Mouse (Mus musculus): Measurements from ENCODE around the gene Ap1g2. TPM values are rescaled to one million over a fixed set of nuclear protein-coding genes. Genes with fewer than 3 reads are reported as not detected.

Ap1g2 gene
- polyA plus RNA-seq, 1 experiment from 2014 or later = 28.7 TPM

DNA sequence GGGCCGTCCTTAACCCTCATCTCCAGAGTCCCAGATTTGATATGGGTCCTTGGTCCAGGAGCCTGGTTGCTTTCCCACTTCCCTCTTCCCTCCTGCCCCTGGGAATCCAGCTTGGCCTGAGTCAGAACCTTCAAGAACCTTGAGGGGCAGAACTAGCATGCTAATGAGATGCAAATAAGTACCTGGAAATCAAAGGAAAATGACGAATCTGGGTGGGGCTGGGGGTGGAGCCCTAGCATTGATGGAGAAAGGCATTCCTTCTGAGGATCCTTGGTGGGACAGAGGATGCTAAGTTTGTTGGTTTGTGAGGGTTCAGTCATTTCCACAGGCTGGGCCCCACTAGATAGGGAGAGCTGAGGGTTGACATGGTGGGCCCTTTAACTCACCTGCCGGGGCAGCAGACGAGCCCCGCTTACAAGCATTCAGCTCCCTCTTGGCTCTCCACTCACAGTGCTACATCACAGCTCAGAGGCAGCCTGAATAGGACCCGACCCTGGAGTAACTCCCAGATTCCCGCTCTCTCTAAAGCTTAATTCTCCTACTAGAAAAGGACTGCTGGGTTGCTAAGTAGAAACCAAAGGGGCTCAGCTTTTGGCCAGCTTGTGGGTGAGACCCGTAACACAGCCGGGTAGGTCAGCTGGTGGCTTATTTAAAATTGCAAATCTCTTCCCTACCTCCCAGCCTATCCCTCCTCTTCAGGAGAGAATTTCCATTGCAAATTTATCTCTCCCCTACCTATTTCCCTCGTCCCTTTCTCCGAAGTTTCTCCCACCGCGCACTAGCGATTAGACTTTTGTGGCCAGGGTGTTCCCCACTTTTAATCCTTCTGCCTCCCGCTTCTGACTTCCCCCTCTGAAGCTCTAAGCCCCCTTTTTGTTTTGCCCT, 28.7 kb downstream of the Ap1g2 start:
- peaks cover 10% of the 10 kb centered on the region; the same call in 1 of the 2 replicates for H3K4me1 ChIP-seq (ENCODE audit: control insufficient read depth, insufficient read depth, low read length)
- ATAC-seq (ENCODE audit: insufficient number of reproducible peaks, insufficient read depth, low FRiP score, low read depth) = no peak
- H3K27me3 ChIP-seq (ENCODE audit: control insufficient read depth, insufficient read depth, low read length) = no peaks in the 10 kb centered on the region
- H3K27ac ChIP-seq (ENCODE audit: low read length) = no peak overlapping the region
- H3K9ac ChIP-seq (replicated peaks; ENCODE audit: low read depth, low read length) = no peak overlapping the region
- no peaks in the 10 kb centered on the region for H3K9me3 ChIP-seq (ENCODE audit: control insufficient read depth, low read depth, low read length)
- no peak overlapping the region for H3K4me2 ChIP-seq (replicated peaks; ENCODE audit: low read depth, low read length)
- no peak overlapping the region for H3K4me3 ChIP-seq (ENCODE audit: low read depth, low read length)
- no peaks in the 10 kb centered on the region; the same call in 1 of the 2 replicates for H3K36me3 ChIP-seq (ENCODE audit: control insufficient read depth, insufficient read depth, low read length)
- 37% methylated on average over 15 of the region's 15 CpGs for WGBS

DNA sequence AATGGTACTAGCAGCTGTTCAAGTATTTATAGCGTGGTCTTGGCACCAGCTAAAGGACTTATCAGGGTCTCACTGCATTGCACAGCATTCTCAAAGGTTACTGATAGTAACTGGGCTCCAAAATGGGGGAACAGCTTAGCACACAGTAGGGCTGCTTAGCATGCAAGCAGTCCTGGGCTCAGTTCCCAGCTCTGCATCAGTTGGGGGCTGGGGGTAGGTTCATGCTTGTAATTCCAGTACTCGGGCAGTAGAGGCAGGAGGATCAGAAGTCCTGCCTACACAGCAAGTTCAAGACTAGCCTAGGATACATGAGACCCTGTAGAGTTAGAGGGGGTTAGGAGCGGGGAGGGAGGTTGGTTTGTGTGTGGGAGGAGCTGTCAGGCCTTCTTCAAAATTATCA, 29.4 kb downstream of the Ap1g2 start:
- 58% methylated on average over 3 of the region's 3 CpGs for WGBS
- H3K9ac ChIP-seq (replicated peaks; ENCODE audit: low read depth, low read length) = no peak overlapping the region
- H3K27me3 ChIP-seq (ENCODE audit: control insufficient read depth, insufficient read depth, low read length) = no peaks in the 10 kb centered on the region
- H3K9me3 ChIP-seq (ENCODE audit: control insufficient read depth, low read depth, low read length) = no peaks in the 10 kb centered on the region
- no peak overlapping the region for H3K27ac ChIP-seq (ENCODE audit: low read length)
- peaks cover 10% of the 10 kb centered on the region; the same call in 1 of the 2 replicates for H3K4me1 ChIP-seq (ENCODE audit: control insufficient read depth, insufficient read depth, low read length)
- no peaks in the 10 kb centered on the region; the same call in 1 of the 2 replicates for H3K36me3 ChIP-seq (ENCODE audit: control insufficient read depth, insufficient read depth, low read length)
- H3K4me3 ChIP-seq (ENCODE audit: low read depth, low read length) = no peak overlapping the region
- no peak for ATAC-seq (ENCODE audit: insufficient number of reproducible peaks, insufficient read depth, low FRiP score, low read depth)
- no peak overlapping the region for H3K4me2 ChIP-seq (replicated peaks; ENCODE audit: low read depth, low read length)

DNA sequence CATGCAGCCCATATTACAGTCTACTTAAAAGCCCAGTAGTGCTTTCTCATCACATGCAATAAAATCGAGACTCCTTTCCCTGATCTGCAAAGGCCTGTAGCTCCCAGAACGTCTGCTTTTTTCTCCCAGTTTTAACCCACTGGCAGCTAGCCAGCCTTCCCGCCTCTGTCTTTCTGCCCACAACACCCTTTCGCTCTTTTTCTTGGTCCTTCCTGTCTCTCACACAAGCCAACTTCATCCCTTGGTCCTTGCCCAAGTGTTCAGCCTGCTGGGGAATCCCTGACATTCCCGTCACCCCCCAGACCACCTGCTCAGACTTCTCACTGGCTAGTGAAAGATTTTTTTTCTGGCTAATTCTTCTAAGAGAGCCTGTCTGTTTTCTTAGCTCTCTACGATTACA, 30.2 kb downstream of the Ap1g2 start:
- Histone ChIP-seq H3K27me3 (ENCODE audit: control insufficient read depth, insufficient read depth, low read length) (no peaks in the 10 kb centered on the region), H3K4me2 (replicated peaks; ENCODE audit: low read depth, low read length) (no peak overlapping the region), H3K4me3 (ENCODE audit: low read depth, low read length) (no peak overlapping the region), H3K27ac (ENCODE audit: low read length) (no peak overlapping the region), H3K36me3 (ENCODE audit: control insufficient read depth, insufficient read depth, low read length) (no peaks in the 10 kb centered on the region; the same call in 1 of the 2 replicates), H3K4me1 (ENCODE audit: control insufficient read depth, insufficient read depth, low read length) (peaks cover 12% of the 10 kb centered on the region; the same call in 1 of the 2 replicates), H3K9ac (replicated peaks; ENCODE audit: low read depth, low read length) (no peak overlapping the region), H3K9me3 (ENCODE audit: control insufficient read depth, low read depth, low read length) (no peaks in the 10 kb centered on the region)
- ATAC-seq (ENCODE audit: insufficient number of reproducible peaks, insufficient read depth, low FRiP score, low read depth) = no peak
- WGBS = 42% methylated on average over 6 of the region's 6 CpGs

DNA sequence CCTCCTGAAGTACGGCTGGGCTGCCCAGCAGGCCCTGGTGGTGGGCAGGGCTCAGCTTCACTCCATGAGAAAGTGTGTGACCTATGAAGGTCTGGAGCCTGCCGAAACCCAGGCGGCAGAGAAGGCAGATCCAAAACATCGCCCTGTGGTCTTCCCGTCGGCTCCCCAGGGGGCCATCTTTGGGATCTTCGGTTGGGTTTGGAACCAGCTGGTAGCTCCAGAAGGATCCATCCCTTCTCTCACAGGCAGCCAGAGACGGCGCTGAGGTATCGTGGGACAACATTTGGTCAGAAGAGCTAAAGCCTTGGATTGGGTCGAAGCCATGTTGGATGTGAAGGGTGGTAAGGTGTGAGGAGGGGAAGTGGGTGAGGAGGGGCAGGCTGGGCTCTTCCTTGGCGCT, 32.0 kb downstream of the Ap1g2 start:
- Histone ChIP-seq H3K4me1 (ENCODE audit: control insufficient read depth, insufficient read depth, low read length) (peaks cover 12% of the 10 kb centered on the region; the same call in 1 of the 2 replicates), H3K4me3 (ENCODE audit: low read depth, low read length) (no peak overlapping the region), H3K9ac (replicated peaks; ENCODE audit: low read depth, low read length) (no peak overlapping the region), H3K9me3 (ENCODE audit: control insufficient read depth, low read depth, low read length) (no peaks in the 10 kb centered on the region), H3K36me3 (ENCODE audit: control insufficient read depth, insufficient read depth, low read length) (no peaks in the 10 kb centered on the region; the same call in 1 of the 2 replicates), H3K4me2 (replicated peaks; ENCODE audit: low read depth, low read length) (no peak overlapping the region), H3K27ac (ENCODE audit: low read length) (no peak overlapping the region), H3K27me3 (ENCODE audit: control insufficient read depth, insufficient read depth, low read length) (no peaks in the 10 kb centered on the region)
- WGBS = 92% methylated on average over 12 of the region's 12 CpGs
- ATAC-seq (ENCODE audit: insufficient number of reproducible peaks, insufficient read depth, low FRiP score, low read depth) = no peak

DNA sequence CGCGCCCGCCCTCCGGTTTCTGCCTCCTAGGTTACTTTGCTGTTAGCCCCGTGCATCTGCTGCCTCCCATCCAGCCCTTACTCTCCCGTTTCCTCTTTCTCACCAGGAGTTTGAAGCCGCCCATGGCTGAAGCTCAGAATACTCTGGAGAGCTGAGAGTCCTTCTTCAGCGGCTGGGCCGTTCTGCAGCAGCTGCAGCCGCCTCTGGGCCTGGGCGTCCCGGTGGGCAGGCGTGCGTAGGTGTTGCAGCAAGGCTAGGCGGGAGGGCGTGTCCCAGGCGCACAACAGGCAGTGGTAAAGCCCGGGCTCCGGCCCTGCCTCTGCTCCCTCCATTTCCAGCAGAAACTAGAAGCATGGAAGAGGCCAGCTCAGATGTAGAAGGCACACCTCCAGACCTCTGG, 34.6 kb downstream of the Ap1g2 start:
- ATAC-seq (ENCODE audit: insufficient number of reproducible peaks, insufficient read depth, low FRiP score, low read depth) = peak; percentile 60; the same call in 1 of the 2 replicates
- Histone ChIP-seq H3K27me3 (ENCODE audit: control insufficient read depth, insufficient read depth, low read length) (no peaks in the 10 kb centered on the region), H3K4me3 (ENCODE audit: low read depth, low read length) (no peak overlapping the region), H3K9me3 (ENCODE audit: control insufficient read depth, low read depth, low read length) (no peaks in the 10 kb centered on the region), H3K4me2 (replicated peaks; ENCODE audit: low read depth, low read length) (peak overlapping the region; percentile 16; the same call in 1 of the 2 replicates), H3K9ac (replicated peaks; ENCODE audit: low read depth, low read length) (no peak overlapping the region), H3K36me3 (ENCODE audit: control insufficient read depth, insufficient read depth, low read length) (no peaks in the 10 kb centered on the region; the same call in 1 of the 2 replicates), H3K27ac (ENCODE audit: low read length) (no peak overlapping the region), H3K4me1 (ENCODE audit: control insufficient read depth, insufficient read depth, low read length) (peaks cover 3% of the 10 kb centered on the region; the same call in 1 of the 2 replicates)
- 27% methylated on average over 19 of the region's 19 CpGs for WGBS

DNA sequence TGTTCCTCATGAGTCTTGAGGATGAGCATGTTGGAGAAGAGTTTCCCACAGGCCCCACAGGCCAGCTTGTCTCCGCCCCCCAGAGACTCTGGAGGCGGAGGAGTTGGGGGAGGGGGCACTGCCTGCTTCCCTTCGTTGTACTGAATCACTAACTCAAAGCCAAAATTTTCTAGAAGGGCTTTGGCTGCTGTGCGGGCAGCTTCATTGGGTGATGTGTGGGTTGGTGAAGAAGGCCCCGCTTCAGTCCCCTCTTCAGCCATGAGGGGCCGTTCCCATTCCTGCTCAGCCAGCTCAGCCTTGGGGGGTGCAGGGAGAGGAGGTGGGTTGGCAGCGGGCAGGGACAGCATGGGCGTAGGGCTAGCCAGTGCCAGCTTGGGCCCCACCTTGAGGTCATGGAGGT, 40.4 kb downstream of the Ap1g2 start:
- peaks cover 3% of the 10 kb centered on the region for H3K36me3 ChIP-seq (ENCODE audit: control insufficient read depth, insufficient read depth, low read length)
- no peak overlapping the region for H3K4me3 ChIP-seq (ENCODE audit: low read depth, low read length)
- no peaks in the 10 kb centered on the region for H3K9me3 ChIP-seq (ENCODE audit: control insufficient read depth, low read depth, low read length)
- no peak overlapping the region for H3K9ac ChIP-seq (replicated peaks; ENCODE audit: low read depth, low read length)
- ATAC-seq (ENCODE audit: insufficient number of reproducible peaks, insufficient read depth, low FRiP score, low read depth) = no peak
- no peak overlapping the region for H3K27ac ChIP-seq (ENCODE audit: low read length)
- no peak overlapping the region for H3K4me2 ChIP-seq (replicated peaks; ENCODE audit: low read depth, low read length)
- H3K27me3 ChIP-seq (ENCODE audit: control insufficient read depth, insufficient read depth, low read length) = no peaks in the 10 kb centered on the region
- peaks cover 15% of the 10 kb centered on the region for H3K4me1 ChIP-seq (ENCODE audit: control insufficient read depth, insufficient read depth, low read length)
- WGBS = 90% methylated on average over 8 of the region's 8 CpGs

DNA sequence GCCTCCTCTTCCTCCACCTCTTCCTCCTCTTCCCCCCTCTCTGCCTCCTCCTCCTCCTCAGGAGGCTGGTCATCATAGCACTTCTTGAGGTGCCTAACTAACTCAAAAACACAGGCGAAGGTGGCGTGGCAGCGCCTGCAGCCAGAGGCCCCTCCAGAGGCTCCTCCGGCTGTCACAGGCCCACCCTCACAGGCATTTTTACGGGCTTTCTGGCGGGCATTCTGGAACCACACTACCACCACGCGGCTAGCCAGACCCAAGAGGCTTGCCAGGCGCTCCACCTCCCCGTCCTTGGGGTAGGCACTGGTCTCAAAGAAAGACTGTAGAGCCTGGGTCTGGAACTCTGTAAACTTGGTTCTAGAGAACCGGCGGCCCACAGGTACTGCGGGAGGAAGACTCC, 41.0 kb downstream of the Ap1g2 start:
- no peaks in the 10 kb centered on the region for H3K27me3 ChIP-seq (ENCODE audit: control insufficient read depth, insufficient read depth, low read length)
- H3K9ac ChIP-seq (replicated peaks; ENCODE audit: low read depth, low read length) = no peak overlapping the region
- H3K4me1 ChIP-seq (ENCODE audit: control insufficient read depth, insufficient read depth, low read length) = peaks cover 15% of the 10 kb centered on the region
- 90% methylated on average over 13 of the region's 13 CpGs for WGBS
- H3K9me3 ChIP-seq (ENCODE audit: control insufficient read depth, low read depth, low read length) = no peaks in the 10 kb centered on the region
- H3K27ac ChIP-seq (ENCODE audit: low read length) = no peak overlapping the region
- peaks cover 3% of the 10 kb centered on the region for H3K36me3 ChIP-seq (ENCODE audit: control insufficient read depth, insufficient read depth, low read length)
- ATAC-seq (ENCODE audit: insufficient number of reproducible peaks, insufficient read depth, low FRiP score, low read depth) = no peak
- no peak overlapping the region for H3K4me3 ChIP-seq (ENCODE audit: low read depth, low read length)
- no peak overlapping the region for H3K4me2 ChIP-seq (replicated peaks; ENCODE audit: low read depth, low read length)

DNA sequence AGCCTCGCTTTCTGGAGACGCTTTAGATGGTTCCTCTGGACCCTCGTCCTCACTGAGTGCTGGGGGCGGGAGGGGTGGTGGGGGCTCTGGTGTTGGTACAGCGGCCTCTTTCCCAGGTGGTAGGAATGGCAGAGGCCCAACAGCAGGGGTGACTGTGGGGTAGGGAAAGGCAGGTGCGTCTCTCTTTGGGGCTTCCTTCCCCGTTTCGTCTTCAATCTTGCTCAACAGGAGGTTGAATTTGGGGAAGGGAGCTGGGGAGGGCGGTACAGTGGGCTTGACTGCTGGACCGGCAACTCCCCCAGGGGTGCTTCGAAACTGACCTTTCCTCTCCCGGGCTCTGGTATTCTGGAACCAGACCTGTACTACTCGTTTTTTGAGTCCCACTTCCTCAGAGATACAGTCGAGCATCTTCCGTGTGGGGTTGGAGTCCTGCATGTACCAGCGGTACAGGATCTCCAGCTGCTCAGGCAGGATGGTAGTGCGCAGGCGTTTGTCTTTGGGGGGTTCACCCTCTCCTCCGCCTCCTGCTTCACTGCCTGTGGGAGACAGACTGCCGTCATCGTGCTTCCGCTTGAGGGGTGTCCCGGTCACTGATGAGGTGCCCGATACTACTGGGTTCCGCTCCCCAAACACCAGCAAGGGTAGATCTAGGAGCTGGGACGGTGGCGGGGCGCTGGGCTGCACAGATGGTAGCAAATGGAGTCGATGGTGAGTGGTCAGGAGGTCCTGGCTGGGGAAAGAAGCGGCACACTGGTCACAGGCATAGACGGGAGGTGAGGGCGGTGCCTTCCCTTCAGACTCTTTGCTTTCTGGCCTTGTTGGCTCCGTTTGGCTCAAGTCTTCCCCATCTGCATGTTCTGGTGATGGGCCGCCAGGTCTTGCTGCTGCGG, 41.7 kb downstream of the Ap1g2 start:
- Histone ChIP-seq H3K9me3 (ENCODE audit: control insufficient read depth, low read depth, low read length) (no peaks in the 10 kb centered on the region), H3K27ac (ENCODE audit: low read length) (no peak overlapping the region), H3K4me3 (ENCODE audit: low read depth, low read length) (no peak overlapping the region), H3K36me3 (ENCODE audit: control insufficient read depth, insufficient read depth, low read length) (peaks cover 3% of the 10 kb centered on the region), H3K4me1 (ENCODE audit: control insufficient read depth, insufficient read depth, low read length) (peaks cover 15% of the 10 kb centered on the region), H3K4me2 (replicated peaks; ENCODE audit: low read depth, low read length) (no peak overlapping the region), H3K9ac (replicated peaks; ENCODE audit: low read depth, low read length) (no peak overlapping the region), H3K27me3 (ENCODE audit: control insufficient read depth, insufficient read depth, low read length) (no peaks in the 10 kb centered on the region)
- no peak for ATAC-seq (ENCODE audit: insufficient number of reproducible peaks, insufficient read depth, low FRiP score, low read depth)
- WGBS = 77% methylated on average over 35 of the region's 35 CpGs
